Mouse (Mus musculus): ENCODE data around the gene Aldh1b1.

GRCm38 (mm10) chr4:45749449-45749848 lies 49.4 kb upstream of the Aldh1b1 start:
- TF ChIP-seq CTCF (IDR thresholded peaks at IDR 0.05; ENCODE audit: low read depth) (no peak), EP300 (IDR thresholded peaks at IDR 0.05; ENCODE audit: low read depth) (no peak)
